In genomic region chr1:98459224-98459623, GRCm38 (mm10) we compare ENCODE assay signal across 14 mouse cellular contexts. TPM values are rescaled to one million over a fixed set of nuclear protein-coding genes. Genes with fewer than 3 reads are reported as not detected.
"Had no signal": no experiment of that assay in that cellular context is flagged by ENCODE, and none has a peak within 500 bp of the region (broad histone marks: within the 10 kb centered on the region; RNA-seq: fewer than 3 reads in every experiment).

No protein-coding gene starts in this region.

RNA-seq across cellular contexts. Expression of gene Slco6d1, which starts 38.3 kb away (rescaled TPM):
- total RNA-seq: heart, postnatal 10 days; heart, postnatal 14 days; heart, postnatal 25 days; heart, postnatal 36 days; heart, postnatal 4 days; hematopoietic stem cell, adult 5-6 weeks; hindbrain, postnatal 0 days; layer of hippocampus, adult 18-20 months; layer of hippocampus, adult 2 months; layer of hippocampus, adult 8-10 months; layer of hippocampus, postnatal 10 days; layer of hippocampus, postnatal 14 days; layer of hippocampus, postnatal 25 days; layer of hippocampus, postnatal 36 days had no signal
